Mouse (Mus musculus) heart, embryonic 13.5 days (tissue): Measurements from ENCODE around the gene Rbm48. TPM values are rescaled to one million over a fixed set of nuclear protein-coding genes. Genes with fewer than 3 reads are reported as not detected.
"Not testable (repeated sequence)": the region's sequence is repeated elsewhere in the genome, so short reads cannot be mapped to it uniquely, and the experiment has no call there.

Experiments used
- ATAC-seq: fragments of 200-750 bp; cut with Nextera tagmentation; 2 replicates; pipeline ENCODE4 v1.8.0; 2017; ENCODE audit warnings: moderate TSS enrichment; ENCODE audit not compliant: insufficient number of reproducible peaks, low FRiP score, low TSS enrichment; ENCODE audit errors: extremely low read depth
- H3K27ac ChIP-seq: fragments of 300-500 bp; sonication (generic); replicated peaks from 2 replicates; pipeline ENCODE4 v1.5.1; 2015; ENCODE audit warnings: moderate library complexity, mild to moderate bottlenecking, inconsistent platforms
- H3K27me3 ChIP-seq: fragments of 300-500 bp; sonication (generic); replicated peaks from 2 replicates; pipeline ENCODE4 v1.6.1; 2015; ENCODE audit warnings: mild to moderate bottlenecking, inconsistent platforms
- H3K36me3 ChIP-seq: fragments of 300-500 bp; sonication (generic); 2 replicates; pipeline ENCODE4 v1.6.1; 2015; ENCODE audit warnings: mild to moderate bottlenecking, inconsistent platforms
- H3K4me1 ChIP-seq: fragments of 300-500 bp; sonication (generic); 2 replicates; pipeline ENCODE4 v1.6.1; 2015; ENCODE audit warnings: inconsistent platforms
- H3K4me2 ChIP-seq: fragments of 300-500 bp; sonication (generic); 2 replicates; pipeline ENCODE4 v1.6.1; 2015; ENCODE audit warnings: inconsistent platforms, mild to moderate bottlenecking, moderate library complexity
- H3K4me3 ChIP-seq: fragments of 300-500 bp; sonication (generic); 2 replicates; pipeline ENCODE4 v1.5.1; 2015; ENCODE audit warnings: moderate library complexity, mild to moderate bottlenecking, inconsistent platforms
- H3K9ac ChIP-seq: fragments of 300-500 bp; sonication (generic); 2 replicates; pipeline ENCODE4 v1.6.1; 2015; ENCODE audit warnings: inconsistent platforms, mild to moderate bottlenecking, moderate library complexity
- H3K9me3 ChIP-seq: fragments of 300-500 bp; sonication (generic); 2 replicates; pipeline ENCODE4 v1.6.1; 2016; ENCODE audit warnings: inconsistent platforms
- WGBS: fragments of 180-500 bp; shearing (Covaris S2); methylation state at CpG from one replicate; pipeline ENCODE4 v1.1.7; 2015; ENCODE audit warnings: mixed read lengths; 5-methylcytosine and 5-hydroxymethylcytosine counted together
- polyA plus RNA-seq: library from polyadenylated mRNA; unstranded; fragments of >200 nt; fragmentation: Nextera tagmentation; extraction: Ambion mirVana; gene quantifications from 2 replicates; pipeline ENCODE4 v1.2.1, GENCODE M21; 2015

Gene Rbm48
- polyA plus RNA-seq: 8.3 and 8.8 TPM in 2 replicates

- Histone ChIP-seq H3K27ac (peak within 1 kb of the TSS; percentile 76), H3K27me3 (no peaks in the 10 kb centered on the region), H3K4me3 (peak within 1 kb of the TSS; percentile 89), H3K4me1 (peaks cover 18% of the 10 kb centered on the region), H3K36me3 (peaks cover 18% of the 10 kb centered on the region), H3K4me2 (peak within 1 kb of the TSS; percentile 96), H3K9ac (peak within 1 kb of the TSS; percentile 87), H3K9me3 (no peaks in the 10 kb centered on the region)
- peak; percentile 82 for ATAC-seq
- under 1% methylated on average over 31 of the region's 31 CpGs for WGBS
Measured at GRCm38 (mm10) chr5:3596399-3596766, at the start of gene Rbm48. Gene Rbm48 (minus strand): TSS chr5:3596585.

- WGBS: 87% methylated on average over 6 of the region's 6 CpGs
- Histone ChIP-seq H3K36me3 (peaks cover 48% of the 10 kb centered on the region), H3K9ac (peak overlapping the region; percentile 12), H3K4me3 (no peak overlapping the region), H3K4me1 (peaks cover 18% of the 10 kb centered on the region), H3K4me2 (peak overlapping the region; percentile 19; the same call in 1 of the 2 replicates), H3K9me3 (no peaks in the 10 kb centered on the region), H3K27me3 (no peaks in the 10 kb centered on the region), H3K27ac (no peak overlapping the region)
- no peak for ATAC-seq
Measured at GRCm38 (mm10) chr5:3645326-3645725, 48.9 kb upstream of the Rbm48 start.

GRCm38 (mm10) chr5:3644621-3645020, 48.2 kb upstream of the Rbm48 start:
- no peaks in the 10 kb centered on the region for H3K27me3 ChIP-seq
- WGBS: 92% methylated on average over 6 of the region's 6 CpGs
- peaks cover 54% of the 10 kb centered on the region for H3K36me3 ChIP-seq

GRCm38 (mm10) chr5:3635286-3635685, 38.9 kb upstream of the Rbm48 start:
- Histone ChIP-seq H3K36me3 (peaks cover 68% of the 10 kb centered on the region), H3K27ac (no peak overlapping the region), H3K4me2 (no peak overlapping the region), H3K4me3 (no peak overlapping the region), H3K27me3 (no peaks in the 10 kb centered on the region), H3K9ac (no peak overlapping the region), H3K9me3 (no peaks in the 10 kb centered on the region), H3K4me1 (peaks cover 3% of the 10 kb centered on the region; the same call in 1 of the 2 replicates)
- 70% methylated on average over 8 of the region's 8 CpGs for WGBS
- no peak for ATAC-seq

More at GRCm38 (mm10) chr5:3644621-3645020, 48.2 kb upstream of the Rbm48 start:
- ATAC-seq: no peak
- H3K27ac ChIP-seq: no peak overlapping the region
- no peak overlapping the region for H3K4me2 ChIP-seq
- H3K9ac ChIP-seq: no peak overlapping the region
- H3K9me3 ChIP-seq: no peaks in the 10 kb centered on the region
- peaks cover 18% of the 10 kb centered on the region for H3K4me1 ChIP-seq
- H3K4me3 ChIP-seq: no peak overlapping the region

GRCm38 (mm10) chr5:3633951-3634350, 37.6 kb upstream of the Rbm48 start:
- Histone ChIP-seq H3K27me3 (no peaks in the 10 kb centered on the region), H3K27ac (no peak overlapping the region), H3K9me3 (no peaks in the 10 kb centered on the region), H3K4me2 (no peak overlapping the region), H3K4me1 (peaks cover 3% of the 10 kb centered on the region; the same call in 1 of the 2 replicates), H3K36me3 (peaks cover 67% of the 10 kb centered on the region), H3K4me3 (no peak overlapping the region), H3K9ac (no peak overlapping the region)
- no peak for ATAC-seq
- WGBS: 67% methylated on average over 4 of the region's 4 CpGs

GRCm38 (mm10) chr5:3633315-3633714, 36.9 kb upstream of the Rbm48 start:
- Histone ChIP-seq H3K27me3 (no peaks in the 10 kb centered on the region), H3K9me3 (no peaks in the 10 kb centered on the region), H3K27ac (no peak overlapping the region), H3K36me3 (peaks cover 69% of the 10 kb centered on the region), H3K4me2 (no peak overlapping the region), H3K4me3 (no peak overlapping the region), H3K9ac (no peak overlapping the region), H3K4me1 (peaks cover 3% of the 10 kb centered on the region; the same call in 1 of the 2 replicates)
- 89% methylated on average over 13 of the region's 13 CpGs for WGBS
- no peak for ATAC-seq

GRCm38 (mm10) chr5:3632285-3632684, 35.9 kb upstream of the Rbm48 start:
- no peaks in the 10 kb centered on the region for H3K9me3 ChIP-seq
- H3K27ac ChIP-seq: no peak overlapping the region
- peaks cover 64% of the 10 kb centered on the region for H3K36me3 ChIP-seq
- no peak overlapping the region for H3K9ac ChIP-seq
- H3K27me3 ChIP-seq: no peaks in the 10 kb centered on the region
- ATAC-seq: no peak
- no peak overlapping the region for H3K4me2 ChIP-seq
- H3K4me3 ChIP-seq: no peak overlapping the region
- peaks cover 3% of the 10 kb centered on the region; the same call in 1 of the 2 replicates for H3K4me1 ChIP-seq
- 71% methylated on average over 5 of the region's 5 CpGs for WGBS

- no peak for ATAC-seq
- Histone ChIP-seq H3K4me1 (peaks cover 3% of the 10 kb centered on the region; the same call in 1 of the 2 replicates), H3K27me3 (no peaks in the 10 kb centered on the region), H3K4me2 (no peak overlapping the region), H3K9ac (no peak overlapping the region), H3K36me3 (peaks cover 65% of the 10 kb centered on the region), H3K27ac (0 out of 2 replicates have a peak overlapping the region, but pooled peaks have one; percentile 15), H3K9me3 (no peaks in the 10 kb centered on the region), H3K4me3 (no peak overlapping the region)
- WGBS: 66% methylated on average over 16 of the region's 16 CpGs
Measured at GRCm38 (mm10) chr5:3631512-3632271, 35.3 kb upstream of the Rbm48 start.

- Histone ChIP-seq H3K4me3 (no peak overlapping the region), H3K4me2 (no peak overlapping the region), H3K36me3 (peaks cover 67% of the 10 kb centered on the region), H3K9me3 (no peaks in the 10 kb centered on the region), H3K4me1 (peaks cover 3% of the 10 kb centered on the region; the same call in 1 of the 2 replicates), H3K27ac (no peak overlapping the region), H3K27me3 (no peaks in the 10 kb centered on the region), H3K9ac (no peak overlapping the region)
- no peak for ATAC-seq
- 87% methylated on average over 5 of the region's 5 CpGs for WGBS
Measured at GRCm38 (mm10) chr5:3630055-3630454, 33.7 kb upstream of the Rbm48 start.

GRCm38 (mm10) chr5:3620486-3620885, 24.1 kb upstream of the Rbm48 start:
- no peak overlapping the region for H3K9ac ChIP-seq
- H3K27me3 ChIP-seq: no peaks in the 10 kb centered on the region
- no peak overlapping the region for H3K4me2 ChIP-seq
- no peak for ATAC-seq
- 84% methylated on average over 7 of the region's 7 CpGs for WGBS
- H3K9me3 ChIP-seq: no peaks in the 10 kb centered on the region
- H3K27ac ChIP-seq: no peak overlapping the region
- peaks cover 75% of the 10 kb centered on the region for H3K36me3 ChIP-seq
- no peak overlapping the region for H3K4me3 ChIP-seq
- no peaks in the 10 kb centered on the region for H3K4me1 ChIP-seq

- not testable (repeated sequence) for H3K4me1 ChIP-seq, H3K27me3 ChIP-seq, H3K4me3 ChIP-seq, H3K9ac ChIP-seq, H3K4me2 ChIP-seq, ATAC-seq, H3K9me3 ChIP-seq, H3K27ac ChIP-seq
- 88% methylated on average over 2 of the region's 2 CpGs for WGBS
- H3K36me3 ChIP-seq: peaks cover 61% of the 10 kb centered on the region
Measured at GRCm38 (mm10) chr5:3611835-3612234, 15.4 kb upstream of the Rbm48 start.

- H3K4me3 ChIP-seq: no peak overlapping the region
- no peaks in the 10 kb centered on the region for H3K4me1 ChIP-seq
- H3K27me3 ChIP-seq: no peaks in the 10 kb centered on the region
- 89% methylated on average over 7 of the region's 7 CpGs for WGBS
- no peak overlapping the region for H3K4me2 ChIP-seq
- H3K9ac ChIP-seq: no peak overlapping the region
- H3K27ac ChIP-seq: no peak overlapping the region
- H3K9me3 ChIP-seq: no peaks in the 10 kb centered on the region
- H3K36me3 ChIP-seq: peaks cover 66% of the 10 kb centered on the region
- no peak for ATAC-seq
Measured at GRCm38 (mm10) chr5:3609241-3609640, 12.9 kb upstream of the Rbm48 start.
